Mouse (Mus musculus) G1E (cell line): ENCODE data around the gene Slc16a11. TPM values are rescaled to one million over a fixed set of nuclear protein-coding genes. Genes with fewer than 3 reads are reported as not detected.
A peak's percentile ranks its signal among the peaks of the same experiment; 100 is the strongest.

Source experiments
- ATAC-seq: 2 replicates; pipeline ENCODE4 v1.8.0; 2016; ENCODE audit warnings: mild to moderate bottlenecking; ENCODE audit not compliant: insufficient number of reproducible peaks, poor library complexity, low FRiP score, severe bottlenecking; ENCODE audit errors: extremely low read depth
- DNase-seq: peaks from one replicate; pipeline ENCODE4 v3.0.0; 2012; ENCODE audit warnings: low spot score
- H3K27me3 ChIP-seq: 2 replicates; pipeline ENCODE4 v1.6.1; 2012; ENCODE audit warnings: mild to moderate bottlenecking, low read length, inconsistent platforms; ENCODE audit not compliant: insufficient read depth
- H3K36me3 ChIP-seq: replicated peaks from 2 replicates; pipeline ENCODE3; 2012; ENCODE audit warnings: mild to moderate bottlenecking, inconsistent platforms
- H3K4me1 ChIP-seq: 2 replicates; pipeline ENCODE4 v1.6.1; 2012; ENCODE audit warnings: low read depth, low read length, inconsistent platforms, mixed read lengths; ENCODE audit not compliant: insufficient read depth
- H3K4me3 ChIP-seq: 2 replicates; pipeline ENCODE4 v1.5.1; 2012; ENCODE audit warnings: low read depth, mild to moderate bottlenecking, inconsistent platforms, low read length, moderate library complexity, mixed read lengths
- H3K9me3 ChIP-seq: replicated peaks from 2 replicates; pipeline ENCODE4 v1.6.1; 2012; ENCODE audit warnings: inconsistent platforms
- CTCF ChIP-seq: IDR thresholded peaks from 2 replicates; pipeline ENCODE4 v1.5.1; 2012; ENCODE audit warnings: low read depth, low read length, inconsistent platforms, mixed read lengths
- GATA1 ChIP-seq: IDR thresholded peaks from 2 replicates; pipeline ENCODE4 v1.6.1; 2012; ENCODE audit warnings: borderline replicate concordance, low read length, inconsistent platforms, mixed read lengths
- GATA2 ChIP-seq: IDR thresholded peaks from 2 replicates; pipeline ENCODE4 v1.6.1; 2012; ENCODE audit warnings: low read depth, low read length, inconsistent platforms, borderline replicate concordance
- POLR2AphosphoS5 ChIP-seq: IDR thresholded peaks from 2 replicates; pipeline ENCODE4 v1.6.1; 2012; ENCODE audit warnings: low read depth, low read length, inconsistent platforms; ENCODE audit not compliant: insufficient replicate concordance
- TAL1 ChIP-seq: conservative IDR thresholded peaks from 2 replicates; pipeline ENCODE4 v1.6.1; 2012; ENCODE audit warnings: low read depth, low read length, inconsistent platforms, mixed read lengths
- polyA plus RNA-seq: library from polyadenylated mRNA; stranded (reverse); fragments of >175 nt; gene quantifications from 2 replicates; pipeline ENCODE4 v1.2.3, GENCODE M21; 2012
- total RNA-seq, 2 experiments: library from RNA; stranded (forward) in 1 of 2; stranded (reverse) in 1 of 2; fragments of 200-1000 nt in 1 of 2; fragments of >200 nt in 1 of 2; fragmentation: Nextera tagmentation in 1 of 2; gene quantifications; 2 replicates each; pipeline ENCODE4 v1.2.3; 2014 to 2017

Gene Slc16a11
- total and polyA plus RNA-seq, 3 experiments = not detected

GRCm38 (mm10) chr11:70239541-70240279 lies 27.2 kb downstream of the Slc16a11 start, which contains the start of the genes Gm21988 and Rnasek:
TSS of gene Gm21988 (minus strand) at chr11:70239830.
TSS of gene Rnasek (minus strand) at chr11:70239842.
- H3K4me1 ChIP-seq = peaks cover 55% of the 10 kb centered on the region
- ATAC-seq = peak; percentile 43

GRCm38 (mm10) chr11:70242591-70242990 lies 30.0 kb downstream of the Slc16a11 start:
- TF ChIP-seq POLR2AphosphoS5 (no peak), CTCF (no peak), TAL1 (no peak), GATA2 (no peak), GATA1 (no peak)
- Histone ChIP-seq H3K36me3 (peaks cover 5% of the 10 kb centered on the region), H3K4me1 (peaks cover 31% of the 10 kb centered on the region), H3K9me3 (no peaks in the 10 kb centered on the region), H3K4me3 (no peak overlapping the region), H3K27me3 (peaks cover 29% of the 10 kb centered on the region)
- DNase-seq (no peak), ATAC-seq (no peak)

More at GRCm38 (mm10) chr11:70239541-70240279, 27.2 kb downstream of the Slc16a11 start, which contains the start of the genes Gm21988 and Rnasek:
- no peaks in the 10 kb centered on the region for H3K9me3 ChIP-seq
- H3K36me3 ChIP-seq = peaks cover 26% of the 10 kb centered on the region
- peak within 1 kb of the TSS; percentile 90 for H3K4me3 ChIP-seq
- peaks cover 14% of the 10 kb centered on the region for H3K27me3 ChIP-seq
- TF ChIP-seq POLR2AphosphoS5 (no peak), CTCF (no peak), TAL1 (no peak)
- peak; percentile 63 for DNase-seq

- no peak for ATAC-seq
- DNase-seq = peak; percentile 43
- H3K36me3 ChIP-seq = no peaks in the 10 kb centered on the region
- H3K9me3 ChIP-seq = no peaks in the 10 kb centered on the region
- peaks cover 50% of the 10 kb centered on the region for H3K27me3 ChIP-seq
- H3K4me1 ChIP-seq = peaks cover 5% of the 10 kb centered on the region; the same call in 1 of the 2 replicates
- H3K4me3 ChIP-seq = no peak overlapping the region
- TF ChIP-seq GATA1 (no peak), CTCF (peak; percentile 93), TAL1 (no peak)
Measured at GRCm38 (mm10) chr11:70247136-70247845, 34.7 kb downstream of the Slc16a11 start.

- Histone ChIP-seq H3K36me3 (no peaks in the 10 kb centered on the region), H3K4me1 (peaks cover 2% of the 10 kb centered on the region; the same call in 1 of the 2 replicates), H3K9me3 (no peaks in the 10 kb centered on the region), H3K27me3 (peaks cover 57% of the 10 kb centered on the region), H3K4me3 (no peak overlapping the region)
- DNase-seq (no peak), ATAC-seq (no peak)
- TF ChIP-seq CTCF (no peak), GATA2 (no peak), GATA1 (no peak), POLR2AphosphoS5 (no peak), TAL1 (no peak)
Measured at GRCm38 (mm10) chr11:70250150-70250549, 37.6 kb downstream of the Slc16a11 start.

GRCm38 (mm10) chr11:70251853-70252252 lies 39.3 kb downstream of the Slc16a11 start:
- ATAC-seq (no peak), DNase-seq (no peak)
- Histone ChIP-seq H3K4me1 (no peaks in the 10 kb centered on the region; the same call in 1 of the 2 replicates), H3K36me3 (no peaks in the 10 kb centered on the region), H3K27me3 (peaks cover 56% of the 10 kb centered on the region), H3K4me3 (no peak overlapping the region), H3K9me3 (no peaks in the 10 kb centered on the region)
- no peak for TF ChIP-seq POLR2AphosphoS5
- TF ChIP-seq GATA1 = no peak
- no peak for TF ChIP-seq TAL1
- TF ChIP-seq CTCF = no peak
- TF ChIP-seq GATA2 = no peak

- H3K27me3 ChIP-seq = peaks cover 62% of the 10 kb centered on the region
- TF ChIP-seq GATA1 = no peak
- no peak for TF ChIP-seq POLR2AphosphoS5
- TF ChIP-seq TAL1 = no peak
- no peak for TF ChIP-seq CTCF
- TF ChIP-seq GATA2 = no peak
Measured at GRCm38 (mm10) chr11:70254337-70254736, 41.8 kb downstream of the Slc16a11 start.

More at GRCm38 (mm10) chr11:70254337-70254736, 41.8 kb downstream of the Slc16a11 start:
- DNase-seq (no peak), ATAC-seq (no peak)
- Histone ChIP-seq H3K4me1 (no peaks in the 10 kb centered on the region), H3K4me3 (no peak overlapping the region), H3K9me3 (no peaks in the 10 kb centered on the region), H3K36me3 (no peaks in the 10 kb centered on the region)
